8 mouse cellular contexts compared by ENCODE assay signal in genomic region chr1:161876553-161877447, GRCm38 (mm10). TPM values are rescaled to one million over a fixed set of nuclear protein-coding genes. Genes with fewer than 3 reads are reported as not detected.
DNase-seq lines count a peak whose midpoint lies in the region; ATAC-seq lines count a peak whose summit lies in the region.

Gene Suco, minus strand, starts transcription at chr1:161876682.

- peak within 1 kb of the TSS; percentile 88 for H3K4me2 ChIP-seq in hindbrain, embryonic 14.5 days (replicated peaks)

- H3K27ac ChIP-seq in hindbrain, embryonic 14.5 days: peak within 1 kb of the TSS; percentile 96

- ATAC-seq in hindbrain, embryonic 14.5 days (ENCODE audit: low FRiP score): peak; percentile 99

- H3K9ac ChIP-seq in hindbrain, embryonic 14.5 days: peak within 1 kb of the TSS; percentile 94

- DNase-seq in R1 (ENCODE audit: low read depth, low spot score): peak; percentile 99
- DNase-seq in cerebellum, postnatal 25 days: peak; percentile 100
- DNase-seq in frontal cortex, postnatal 25 days (ENCODE audit: low spot score in 2 of 2): peak; percentile 98 to 99
- DNase-seq in hindbrain, embryonic 14.5 days (ENCODE audit: low spot score): peak; percentile 98
- DNase-seq in layer of hippocampus, postnatal 36 days: peak; percentile 100
- peak; percentile 100 for DNase-seq in lung, postnatal 36 days
- peak; percentile 100 for DNase-seq in retina, postnatal 1 day
- DNase-seq in urinary bladder, adult 18-20 months (ENCODE audit: low spot score in 2 of 2): peak; percentile 95 to 100

- WGBS in hindbrain, embryonic 14.5 days: under 1% methylated on average over 59 of the region's 74 CpGs

- H3K4me3 ChIP-seq in hindbrain, embryonic 14.5 days (replicated peaks; ENCODE audit: low read length): peak within 1 kb of the TSS; percentile 87

- no peaks in the 10 kb centered on the region for H3K36me3 ChIP-seq in hindbrain, embryonic 14.5 days (replicated peaks; ENCODE audit: control insufficient read depth, insufficient read depth)

- peaks cover 24% of the 10 kb centered on the region for H3K4me1 ChIP-seq in hindbrain, embryonic 14.5 days (replicated peaks; ENCODE audit: control insufficient read depth, insufficient read depth, low read length)

- no peaks in the 10 kb centered on the region for H3K27me3 ChIP-seq in hindbrain, embryonic 14.5 days (ENCODE audit: control insufficient read depth, insufficient read depth, low read length)

- no peaks in the 10 kb centered on the region for H3K9me3 ChIP-seq in hindbrain, embryonic 14.5 days (ENCODE audit: control insufficient read depth, low read length)

RNA-seq across cellular contexts. Expression of gene Suco, which starts in this region (rescaled TPM):
- polyA plus RNA-seq in hindbrain, embryonic 14.5 days (2014; fragmentation: Nextera tagmentation; extraction: Ambion mirVana): 25.7 and 25.8 TPM in 2 replicates
- 10 to 100 TPM; 32.2 to 38.1 TPM for total RNA-seq in layer of hippocampus, postnatal 36 days (2021)

Comparison
In these comparisons a context has a peak if more than half of its experiments do, and no peak if none do; other contexts are left out.
1. Peak in every context shown above with its lines: DNase-seq, ATAC-seq, H3K4me3 ChIP-seq and H3K27ac ChIP-seq.